ENCODE assay signal across 9 mouse cellular contexts in genomic region chr15:78801971-78802741, GRCm38 (mm10). TPM values are rescaled to one million over a fixed set of nuclear protein-coding genes. Genes with fewer than 3 reads are reported as not detected.
DNase-seq lines count a peak whose midpoint lies in the region; ATAC-seq and TF ChIP-seq lines count a peak whose summit lies in the region.
"Had no signal": no experiment of that assay in that cellular context is flagged by ENCODE, and none has a peak within 500 bp of the region (broad histone marks: within the 10 kb centered on the region; RNA-seq: fewer than 3 reads in every experiment).

No protein-coding gene starts in this region.

- H3K4me2 ChIP-seq in embryonic facial prominence, embryonic 12.5 days (replicated peaks) = peak overlapping the region; percentile 92
- H3K4me2 ChIP-seq in hindbrain, embryonic 14.5 days (replicated peaks) = peak overlapping the region; percentile 77
- H3K4me2 ChIP-seq in liver, postnatal 0 days (ENCODE audit: low read depth, low read length) = peak overlapping the region; percentile 90
- H3K4me2 ChIP-seq in neural tube, embryonic 15.5 days = peak overlapping the region; percentile 84

- peaks cover 55% of the 10 kb centered on the region for H3K27me3 ChIP-seq in erythroblast, embryonic 14.5 days (ENCODE audit: control insufficient read depth)
- H3K27me3 ChIP-seq in embryonic facial prominence, embryonic 12.5 days = peaks cover 52% of the 10 kb centered on the region
- H3K27me3 ChIP-seq in hindbrain, embryonic 14.5 days (ENCODE audit: control insufficient read depth, insufficient read depth, low read length) = peaks cover 45% of the 10 kb centered on the region
- peaks cover 24% of the 10 kb centered on the region; the same call in 1 of the 2 replicates for H3K27me3 ChIP-seq in liver, postnatal 0 days (ENCODE audit: insufficient read depth, low read length)
- H3K27me3 ChIP-seq in neural tube, embryonic 15.5 days (replicated peaks) = peaks cover 48% of the 10 kb centered on the region

- peak overlapping the region; percentile 57 for H3K4me3 ChIP-seq in erythroblast, embryonic 14.5 days (replicated peaks)
- H3K4me3 ChIP-seq in embryonic facial prominence, embryonic 12.5 days = peak overlapping the region; percentile 57
- H3K4me3 ChIP-seq in hindbrain, embryonic 14.5 days (replicated peaks; ENCODE audit: low read length) = peak overlapping the region; percentile 55
- H3K4me3 ChIP-seq in liver, postnatal 0 days (ENCODE audit: low read depth, low read length) = peak overlapping the region; percentile 66
- H3K4me3 ChIP-seq in neural tube, embryonic 15.5 days (replicated peaks) = peak overlapping the region; percentile 52

- TF ChIP-seq EP300 in liver, postnatal 0 days (IDR thresholded peaks at IDR 0.05; ENCODE audit: low read depth) = no peak

- ATAC-seq in erythroblast, adult 5-6 weeks (replicated peaks; ENCODE audit: low FRiP score, poor library complexity, severe bottlenecking) = no peak
- no peak for ATAC-seq in embryonic facial prominence, embryonic 12.5 days (ENCODE audit: insufficient number of reproducible peaks, insufficient read depth, low FRiP score, low TSS enrichment)
- ATAC-seq in hindbrain, embryonic 14.5 days (ENCODE audit: low FRiP score) = no peak
- ATAC-seq in liver, postnatal 0 days = peak; percentile 53
- 0 out of 2 replicates have a peak, but pooled peaks have one; percentile 30 for ATAC-seq in neural tube, embryonic 15.5 days (ENCODE audit: low FRiP score)

- DNase-seq in hindbrain, embryonic 14.5 days (ENCODE audit: low spot score) = no peak
- DNase-seq in liver, postnatal 0 days = no peak
- no peak for DNase-seq in frontal cortex, postnatal 25 days (ENCODE audit: low spot score in 2 of 2)
- DNase-seq in ovary, postnatal 14 days (ENCODE audit: low spot score) = no peak

- 0 out of 2 replicates have a peak overlapping the region, but pooled peaks have one; percentile 25 for H3K27ac ChIP-seq in embryonic facial prominence, embryonic 12.5 days
- H3K27ac ChIP-seq in hindbrain, embryonic 14.5 days = peak overlapping the region; percentile 7; the same call in 1 of the 2 replicates
- H3K27ac ChIP-seq in liver, postnatal 0 days (ENCODE audit: low read depth) = peak overlapping the region; percentile 85
- peak overlapping the region; percentile 33 for H3K27ac ChIP-seq in neural tube, embryonic 15.5 days (replicated peaks)

- H3K9ac ChIP-seq in embryonic facial prominence, embryonic 12.5 days = peak overlapping the region; percentile 54
- peak overlapping the region; percentile 62 for H3K9ac ChIP-seq in hindbrain, embryonic 14.5 days
- H3K9ac ChIP-seq in liver, postnatal 0 days (replicated peaks) = peak overlapping the region; percentile 69
- peak overlapping the region; percentile 51 for H3K9ac ChIP-seq in neural tube, embryonic 15.5 days (replicated peaks)

- H3K9me3 ChIP-seq in erythroblast, embryonic 14.5 days (ENCODE audit: control insufficient read depth, low read length) = peaks cover 3% of the 10 kb centered on the region; the same call in 1 of the 2 replicates
- H3K9me3 ChIP-seq in embryonic facial prominence, embryonic 12.5 days = no peaks in the 10 kb centered on the region
- no peaks in the 10 kb centered on the region for H3K9me3 ChIP-seq in hindbrain, embryonic 14.5 days (ENCODE audit: control insufficient read depth, low read length)
- H3K9me3 ChIP-seq in liver, postnatal 0 days (ENCODE audit: low read length) = no peaks in the 10 kb centered on the region
- H3K9me3 ChIP-seq in neural tube, embryonic 15.5 days (replicated peaks) = no peaks in the 10 kb centered on the region

- 0 out of 2 replicates have a peak, but pooled peaks have one; percentile 17 for TF ChIP-seq CTCF in liver, postnatal 0 days (IDR thresholded peaks at IDR 0.05; ENCODE audit: low read depth)

- WGBS in embryonic facial prominence, embryonic 12.5 days = 3% methylated on average over 66 of the region's 67 CpGs
- WGBS in hindbrain, embryonic 14.5 days = 3% methylated on average over 62 of the region's 67 CpGs
- 9% methylated on average over 63 of the region's 67 CpGs for WGBS in liver, postnatal 0 days (ENCODE audit: insufficient replicate concordance)
- WGBS in neural tube, embryonic 15.5 days = 5% methylated on average over 65 of the region's 67 CpGs

- H3K36me3 ChIP-seq in erythroblast, embryonic 14.5 days (ENCODE audit: control insufficient read depth) = no peaks in the 10 kb centered on the region; the same call in 1 of the 2 replicates
- no peaks in the 10 kb centered on the region for H3K36me3 ChIP-seq in embryonic facial prominence, embryonic 12.5 days
- no peaks in the 10 kb centered on the region for H3K36me3 ChIP-seq in hindbrain, embryonic 14.5 days (replicated peaks; ENCODE audit: control insufficient read depth, insufficient read depth)
- peaks cover 4% of the 10 kb centered on the region; the same call in 1 of the 2 replicates for H3K36me3 ChIP-seq in liver, postnatal 0 days (replicated peaks; ENCODE audit: insufficient read depth, low read length)
- no peaks in the 10 kb centered on the region for H3K36me3 ChIP-seq in neural tube, embryonic 15.5 days

- H3K4me1 ChIP-seq in erythroblast, embryonic 14.5 days (ENCODE audit: control insufficient read depth) = peaks cover 11% of the 10 kb centered on the region
- H3K4me1 ChIP-seq in embryonic facial prominence, embryonic 12.5 days = peaks cover 9% of the 10 kb centered on the region; the same call in 1 of the 2 replicates
- peaks cover 15% of the 10 kb centered on the region; the same call in 1 of the 2 replicates for H3K4me1 ChIP-seq in hindbrain, embryonic 14.5 days (replicated peaks; ENCODE audit: control insufficient read depth, insufficient read depth, low read length)
- peaks cover 18% of the 10 kb centered on the region for H3K4me1 ChIP-seq in liver, postnatal 0 days (ENCODE audit: insufficient read depth)
- peaks cover 34% of the 10 kb centered on the region for H3K4me1 ChIP-seq in neural tube, embryonic 15.5 days

RNA-seq across cellular contexts. Expression of gene Card10, which starts 0.7 kb away (rescaled TPM):
- 0.01 and 0.02 TPM in 2 replicates for polyA plus RNA-seq in erythroblast, embryonic 14.5 days (2012)
- total RNA-seq in erythroblast, adult 5-6 weeks (2015; ENCODE audit: low replicate concordance) = 0.58 TPM in 1 of 2 replicates, not detected in the other
- total RNA-seq in erythroblast, adult 5-6 weeks (2017; ENCODE audit: low replicate concordance) = 0.56 TPM in 1 of 2 replicates, not detected in the other
- polyA plus RNA-seq in embryonic facial prominence, embryonic 12.5 days (2016; fragmentation: Nextera tagmentation; extraction: Ambion mirVana) = 3.6 TPM in 2 replicates
- 2.5 and 2.6 TPM in 2 replicates for polyA plus RNA-seq in hindbrain, embryonic 14.5 days (2014; fragmentation: Nextera tagmentation; extraction: Ambion mirVana)
- polyA plus RNA-seq in liver, postnatal 0 days (2015; fragmentation: Nextera tagmentation; extraction: Ambion mirVana) = 1.5 and 1.8 TPM in 2 replicates
- polyA plus RNA-seq in neural tube, embryonic 15.5 days (2015; fragmentation: Nextera tagmentation; extraction: Ambion mirVana) = 1.9 and 3.7 TPM in 2 replicates
- total RNA-seq: MEL had no signal

RNA-seq across cellular contexts. Expression of gene Mfng, which starts 28.9 kb away (rescaled TPM):
- polyA plus RNA-seq in erythroblast, embryonic 14.5 days (2012) = 0.10 and 0.13 TPM in 2 replicates
- 0.38 and 1.7 TPM in 2 replicates for total RNA-seq in erythroblast, adult 5-6 weeks (2015; ENCODE audit: low replicate concordance)
- 0.17 and 0.98 TPM in 2 replicates for total RNA-seq in erythroblast, adult 5-6 weeks (2017; ENCODE audit: low replicate concordance)
- polyA plus RNA-seq in embryonic facial prominence, embryonic 12.5 days (2016; fragmentation: Nextera tagmentation; extraction: Ambion mirVana) = 29.1 and 29.3 TPM in 2 replicates
- polyA plus RNA-seq in hindbrain, embryonic 14.5 days (2014; fragmentation: Nextera tagmentation; extraction: Ambion mirVana) = 11.7 and 12.5 TPM in 2 replicates
- 4.7 and 4.8 TPM in 2 replicates for polyA plus RNA-seq in liver, postnatal 0 days (2015; fragmentation: Nextera tagmentation; extraction: Ambion mirVana)
- polyA plus RNA-seq in neural tube, embryonic 15.5 days (2015; fragmentation: Nextera tagmentation; extraction: Ambion mirVana) = 14.5 and 22.6 TPM in 2 replicates

RNA-seq across cellular contexts. Expression of gene Cdc42ep1, which starts 40.3 kb away (rescaled TPM):
- 0.04 and 0.05 TPM in 2 replicates for polyA plus RNA-seq in erythroblast, embryonic 14.5 days (2012)
- not detected in 2 replicates for total RNA-seq in erythroblast, adult 5-6 weeks (2015; ENCODE audit: low replicate concordance)
- 0.70 TPM in 1 of 2 replicates, not detected in the other for total RNA-seq in erythroblast, adult 5-6 weeks (2017; ENCODE audit: low replicate concordance)
- polyA plus RNA-seq in embryonic facial prominence, embryonic 12.5 days (2016; fragmentation: Nextera tagmentation; extraction: Ambion mirVana) = 25.6 and 25.7 TPM in 2 replicates
- 10.7 and 11.2 TPM in 2 replicates for polyA plus RNA-seq in hindbrain, embryonic 14.5 days (2014; fragmentation: Nextera tagmentation; extraction: Ambion mirVana)
- 12.6 and 19.8 TPM in 2 replicates for polyA plus RNA-seq in liver, postnatal 0 days (2015; fragmentation: Nextera tagmentation; extraction: Ambion mirVana)
- polyA plus RNA-seq in neural tube, embryonic 15.5 days (2015; fragmentation: Nextera tagmentation; extraction: Ambion mirVana) = 12.0 and 16.2 TPM in 2 replicates

RNA-seq across cellular contexts. Expression of gene Lgals2, which starts 53.2 kb away (rescaled TPM):
- not detected in 2 replicates for polyA plus RNA-seq in erythroblast, embryonic 14.5 days (2012)
- not detected in 2 replicates for total RNA-seq in erythroblast, adult 5-6 weeks (2015; ENCODE audit: low replicate concordance)
- total RNA-seq in erythroblast, adult 5-6 weeks (2017; ENCODE audit: low replicate concordance) = not detected in 2 replicates
- polyA plus RNA-seq in embryonic facial prominence, embryonic 12.5 days (2016; fragmentation: Nextera tagmentation; extraction: Ambion mirVana) = not detected in 2 replicates
- polyA plus RNA-seq in hindbrain, embryonic 14.5 days (2014; fragmentation: Nextera tagmentation; extraction: Ambion mirVana) = not detected in 2 replicates
- 3.4 TPM in 2 replicates for polyA plus RNA-seq in liver, postnatal 0 days (2015; fragmentation: Nextera tagmentation; extraction: Ambion mirVana)
- polyA plus RNA-seq in neural tube, embryonic 15.5 days (2015; fragmentation: Nextera tagmentation; extraction: Ambion mirVana) = 26.1 TPM in 1 of 2 replicates, not detected in the other
- total RNA-seq: MEL had no signal

Comparison
In these comparisons a context has a peak if more than half of its experiments do, and no peak if none do; other contexts are left out.
1. ATAC-seq: peak in liver, postnatal 0 days (single experiment) and neural tube, embryonic 15.5 days (single experiment); none in erythroblast, adult 5-6 weeks (single experiment), embryonic facial prominence, embryonic 12.5 days (single experiment) and hindbrain, embryonic 14.5 days (single experiment).
2. H3K27ac ChIP-seq: peak in every context shown above with its lines; median percentile 85 in liver, postnatal 0 days; 33 in neural tube, embryonic 15.5 days; 25 in embryonic facial prominence, embryonic 12.5 days; 7 in hindbrain, embryonic 14.5 days.
3. RNA of gene Cdc42ep1, which starts 40.3 kb away (polyA plus RNA-seq): 25.6 to 25.7 TPM in embryonic facial prominence, embryonic 12.5 days, 12.6 to 19.8 TPM in liver, postnatal 0 days, 12.0 to 16.2 TPM in neural tube, embryonic 15.5 days and 10.7 to 11.2 TPM in hindbrain, embryonic 14.5 days; 0.04 to 0.05 TPM in erythroblast, embryonic 14.5 days; every median in the first group is over 10 times any median in the second.
4. Peak in every context shown above with its lines, with median percentiles within 50 percentile points of each other: H3K4me3 ChIP-seq, H3K4me2 ChIP-seq and H3K9ac ChIP-seq.